9 mouse cellular contexts compared by ENCODE assay signal in genomic region chr19:3923586-3923985, GRCm38 (mm10). TPM values are rescaled to one million over a fixed set of nuclear protein-coding genes. Genes with fewer than 3 reads are reported as not detected.
DNase-seq lines count a peak whose midpoint lies in the region; ATAC-seq and TF ChIP-seq lines count a peak whose summit lies in the region.
"Had no signal": no experiment of that assay in that cellular context is flagged by ENCODE, and none has a peak within 500 bp of the region (broad histone marks: within the 10 kb centered on the region; RNA-seq: fewer than 3 reads in every experiment).

No protein-coding gene starts in this region.

- H3K4me1 ChIP-seq in hindbrain, embryonic 10.5 days (replicated peaks): peaks cover 38% of the 10 kb centered on the region
- H3K4me1 ChIP-seq in hindbrain, embryonic 12.5 days: 0 out of 2 replicates have a peak, but pooled peaks cover 3% of the 10 kb centered on the region
- H3K4me1 ChIP-seq in E14TG2a.4 (replicated peaks; ENCODE audit: low read depth, low read length): peaks cover 56% of the 10 kb centered on the region
- H3K4me1 ChIP-seq in megakaryocyte, embryonic 14.5 days: peaks cover 51% of the 10 kb centered on the region
- peaks cover 5% of the 10 kb centered on the region; the same call in 1 of the 2 replicates for H3K4me1 ChIP-seq in forebrain, embryonic 12.5 days

- TF ChIP-seq CTCF in E14TG2a.4 (conservative IDR thresholded peaks at IDR 0.05; ENCODE audit: low read length): no peak

- DNase-seq in hindbrain, embryonic 10.5 days (ENCODE audit: low spot score): peak; percentile 29
- DNase-seq in heart, postnatal 4 days: peak; percentile 50
- no peak for DNase-seq in right cerebral cortex, adult 18-20 months
- DNase-seq in retina, embryonic 14.5 days (ENCODE audit: low spot score): no peak

- WGBS in hindbrain, embryonic 10.5 days: 50% methylated on average over 13 of the region's 13 CpGs
- WGBS in hindbrain, embryonic 12.5 days: 51% methylated on average over 13 of the region's 13 CpGs
- 69% methylated on average over 13 of the region's 13 CpGs for WGBS in forebrain, embryonic 12.5 days

- no peaks in the 10 kb centered on the region for H3K9me3 ChIP-seq in hindbrain, embryonic 10.5 days
- no peaks in the 10 kb centered on the region for H3K9me3 ChIP-seq in hindbrain, embryonic 12.5 days (replicated peaks)
- H3K9me3 ChIP-seq in E14TG2a.4 (ENCODE audit: low read length): no peaks in the 10 kb centered on the region
- H3K9me3 ChIP-seq in megakaryocyte, embryonic 14.5 days: 0 out of 2 replicates have a peak, but pooled peaks cover 3% of the 10 kb centered on the region
- no peaks in the 10 kb centered on the region for H3K9me3 ChIP-seq in forebrain, embryonic 12.5 days

- H3K4me3 ChIP-seq in hindbrain, embryonic 10.5 days: no peak overlapping the region
- no peak overlapping the region for H3K4me3 ChIP-seq in hindbrain, embryonic 12.5 days
- H3K4me3 ChIP-seq in E14TG2a.4 (replicated peaks; ENCODE audit: low read length): peak overlapping the region; percentile 26; the same call in 1 of the 2 replicates
- H3K4me3 ChIP-seq in megakaryocyte, embryonic 14.5 days (replicated peaks): peak overlapping the region; percentile 69
- no peak overlapping the region for H3K4me3 ChIP-seq in forebrain, embryonic 12.5 days (replicated peaks)

- peak overlapping the region; percentile 62 for H3K27ac ChIP-seq in hindbrain, embryonic 10.5 days
- no peak overlapping the region for H3K27ac ChIP-seq in hindbrain, embryonic 12.5 days
- no peak overlapping the region for H3K27ac ChIP-seq in forebrain, embryonic 12.5 days
- H3K27ac ChIP-seq: liver, embryonic 14.5 days had no signal

- no peaks in the 10 kb centered on the region for H3K27me3 ChIP-seq in hindbrain, embryonic 10.5 days (ENCODE audit: insufficient read depth, poor library complexity, severe bottlenecking)
- no peaks in the 10 kb centered on the region for H3K27me3 ChIP-seq in hindbrain, embryonic 12.5 days
- no peaks in the 10 kb centered on the region for H3K27me3 ChIP-seq in E14TG2a.4 (ENCODE audit: insufficient read depth, low read length)
- H3K27me3 ChIP-seq in megakaryocyte, embryonic 14.5 days (replicated peaks): peaks cover 30% of the 10 kb centered on the region
- no peaks in the 10 kb centered on the region for H3K27me3 ChIP-seq in forebrain, embryonic 12.5 days

- H3K9ac ChIP-seq in hindbrain, embryonic 12.5 days: no peak overlapping the region
- H3K9ac ChIP-seq in forebrain, embryonic 12.5 days: no peak overlapping the region
- H3K9ac ChIP-seq: liver, embryonic 14.5 days had no signal

- H3K4me2 ChIP-seq in hindbrain, embryonic 12.5 days (replicated peaks): no peak overlapping the region
- H3K4me2 ChIP-seq in forebrain, embryonic 12.5 days: no peak overlapping the region

- no peak for ATAC-seq in hindbrain, embryonic 12.5 days (ENCODE audit: low FRiP score)
- no peak for ATAC-seq in forebrain, embryonic 12.5 days (ENCODE audit: low FRiP score)

- no peaks in the 10 kb centered on the region for H3K36me3 ChIP-seq in hindbrain, embryonic 10.5 days
- H3K36me3 ChIP-seq in hindbrain, embryonic 12.5 days: no peaks in the 10 kb centered on the region
- no peaks in the 10 kb centered on the region for H3K36me3 ChIP-seq in E14TG2a.4 (ENCODE audit: insufficient read depth, low read length)
- H3K36me3 ChIP-seq in megakaryocyte, embryonic 14.5 days (replicated peaks; ENCODE audit: low read length): no peaks in the 10 kb centered on the region
- no peaks in the 10 kb centered on the region for H3K36me3 ChIP-seq in forebrain, embryonic 12.5 days (replicated peaks)

RNA-seq across cellular contexts. Expression of gene Aldh3b1, which starts 6.0 kb away (rescaled TPM):
- polyA plus RNA-seq in hindbrain, embryonic 10.5 days (2016; fragmentation: Nextera tagmentation; extraction: Ambion mirVana): 0.71 and 0.81 TPM in 2 replicates
- 1.0 and 1.2 TPM in 2 replicates for polyA plus RNA-seq in hindbrain, embryonic 12.5 days (2016; fragmentation: Nextera tagmentation; extraction: Ambion mirVana)
- 1 to 10 TPM; 1.6 to 1.9 TPM for total RNA-seq in heart, postnatal 4 days (2021)
- 2.8 TPM in 1 of 2 replicates, not detected in the other for polyA plus RNA-seq in megakaryocyte, embryonic 14.5 days (2012; ENCODE audit: insufficient read depth, low replicate concordance)
- 0.64 and 0.69 TPM in 2 replicates for polyA plus RNA-seq in forebrain, embryonic 12.5 days (2016; fragmentation: Nextera tagmentation; extraction: Ambion mirVana)

RNA-seq across cellular contexts. Expression of gene Ndufs8, which starts 11.0 kb away (rescaled TPM):
- 241 and 279 TPM in 2 replicates for polyA plus RNA-seq in hindbrain, embryonic 10.5 days (2016; fragmentation: Nextera tagmentation; extraction: Ambion mirVana)
- polyA plus RNA-seq in hindbrain, embryonic 12.5 days (2016; fragmentation: Nextera tagmentation; extraction: Ambion mirVana): 180 and 207 TPM in 2 replicates
- total RNA-seq in heart, postnatal 4 days (2021): 100 to 1,000 TPM; 290 to 307 TPM
- polyA plus RNA-seq in megakaryocyte, embryonic 14.5 days (2012; ENCODE audit: insufficient read depth, low replicate concordance): 38.8 and 142 TPM in 2 replicates
- 166 and 168 TPM in 2 replicates for polyA plus RNA-seq in forebrain, embryonic 12.5 days (2016; fragmentation: Nextera tagmentation; extraction: Ambion mirVana)

RNA-seq across cellular contexts. Expression of gene Unc93b1, which starts 11.4 kb away (rescaled TPM):
- polyA plus RNA-seq in hindbrain, embryonic 10.5 days (2016; fragmentation: Nextera tagmentation; extraction: Ambion mirVana): 6.3 and 8.8 TPM in 2 replicates
- polyA plus RNA-seq in hindbrain, embryonic 12.5 days (2016; fragmentation: Nextera tagmentation; extraction: Ambion mirVana): 8.1 and 8.5 TPM in 2 replicates
- 10 to 100 TPM; 15.1 to 15.4 TPM for total RNA-seq in heart, postnatal 4 days (2021)
- polyA plus RNA-seq in megakaryocyte, embryonic 14.5 days (2012; ENCODE audit: insufficient read depth, low replicate concordance): 30.5 and 188 TPM in 2 replicates
- polyA plus RNA-seq in forebrain, embryonic 12.5 days (2016; fragmentation: Nextera tagmentation; extraction: Ambion mirVana): 4.8 TPM in 2 replicates

RNA-seq across cellular contexts. Expression of gene Tcirg1, which starts 16.7 kb away (rescaled TPM):
- 21.6 and 21.9 TPM in 2 replicates for polyA plus RNA-seq in hindbrain, embryonic 10.5 days (2016; fragmentation: Nextera tagmentation; extraction: Ambion mirVana)
- 24.9 and 29.9 TPM in 2 replicates for polyA plus RNA-seq in hindbrain, embryonic 12.5 days (2016; fragmentation: Nextera tagmentation; extraction: Ambion mirVana)
- total RNA-seq in heart, postnatal 4 days (2021): 10 to 100 TPM; 19.2 to 22.9 TPM
- polyA plus RNA-seq in megakaryocyte, embryonic 14.5 days (2012; ENCODE audit: insufficient read depth, low replicate concordance): 39.3 and 78.0 TPM in 2 replicates
- polyA plus RNA-seq in forebrain, embryonic 12.5 days (2016; fragmentation: Nextera tagmentation; extraction: Ambion mirVana): 10.3 and 12.4 TPM in 2 replicates

RNA-seq across cellular contexts. Expression of gene Aldh3b3, which starts 34.9 kb away (rescaled TPM):
- polyA plus RNA-seq in hindbrain, embryonic 10.5 days (2016; fragmentation: Nextera tagmentation; extraction: Ambion mirVana): not detected in 2 replicates
- polyA plus RNA-seq in hindbrain, embryonic 12.5 days (2016; fragmentation: Nextera tagmentation; extraction: Ambion mirVana): not detected in 2 replicates
- under 1 TPM; 0.17 to 0.18 TPM for total RNA-seq in heart, postnatal 4 days (2021)
- polyA plus RNA-seq in megakaryocyte, embryonic 14.5 days (2012; ENCODE audit: insufficient read depth, low replicate concordance): 0.04 TPM in 1 of 2 replicates, not detected in the other
- polyA plus RNA-seq in forebrain, embryonic 12.5 days (2016; fragmentation: Nextera tagmentation; extraction: Ambion mirVana): not detected in 2 replicates

Comparison
In these comparisons a context has a peak if more than half of its experiments do, and no peak if none do; other contexts are left out.
1. DNase-seq: peak in hindbrain, embryonic 10.5 days (single experiment) and heart, postnatal 4 days (single experiment); none in right cerebral cortex, adult 18-20 months (single experiment) and retina, embryonic 14.5 days (single experiment).
2. H3K4me3 ChIP-seq: peak in E14TG2a.4 (single experiment) and megakaryocyte, embryonic 14.5 days (single experiment); none in hindbrain, embryonic 10.5 days (single experiment), hindbrain, embryonic 12.5 days (single experiment) and forebrain, embryonic 12.5 days (single experiment).